In the genomic region with DNA sequence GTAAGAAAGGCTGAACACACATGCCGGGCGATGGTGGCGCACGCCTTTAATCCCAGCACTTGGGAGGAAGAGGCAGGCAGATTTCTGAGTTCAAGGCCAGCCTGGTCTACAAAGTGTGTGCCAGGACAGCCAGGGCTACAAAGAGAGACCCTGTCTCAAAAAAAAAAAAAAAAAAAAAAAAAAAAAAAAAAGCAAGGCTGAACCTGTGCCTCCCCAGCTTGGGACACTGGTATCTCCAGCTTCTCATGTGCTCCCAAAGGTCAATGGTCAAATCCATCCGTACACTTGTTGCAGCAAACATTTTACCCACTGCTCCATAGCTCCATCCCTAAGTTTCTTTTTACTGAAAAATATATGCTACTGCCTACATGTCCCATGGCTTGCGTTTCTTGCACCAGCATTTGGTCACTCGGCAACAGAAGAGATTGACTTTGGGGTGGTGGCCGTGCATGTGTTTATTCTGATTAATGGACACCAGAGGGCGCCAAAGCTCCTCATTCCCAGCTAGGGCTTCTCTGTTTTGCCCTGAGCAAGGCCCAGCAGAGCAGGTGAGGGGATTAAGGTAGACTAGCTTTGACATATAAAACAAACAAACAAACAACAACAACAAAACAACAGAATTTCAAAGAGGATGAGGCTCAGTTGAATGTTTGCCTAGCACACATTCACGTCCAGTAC, we compare ENCODE assay signal across 9 mouse cellular contexts. TPM values are rescaled to one million over a fixed set of nuclear protein-coding genes. Genes with fewer than 3 reads are reported as not detected.
A peak's percentile ranks its signal among the peaks of the same experiment; 100 is the strongest.
DNase-seq lines count a peak whose midpoint lies in the region; ATAC-seq and TF ChIP-seq lines count a peak whose summit lies in the region.
"Had no signal": no experiment of that assay in that cellular context is flagged by ENCODE, and none has a peak within 500 bp of the region (broad histone marks: within the 10 kb centered on the region; RNA-seq: fewer than 3 reads in every experiment).

No protein-coding gene starts in this region.

- no peak overlapping the region for H3K9ac ChIP-seq in lung, embryonic 14.5 days
- H3K9ac ChIP-seq: heart, embryonic 15.5 days had no signal

- no peaks in the 10 kb centered on the region for H3K36me3 ChIP-seq in lung, embryonic 14.5 days (ENCODE audit: insufficient read depth)

- H3K27me3 ChIP-seq in lung, embryonic 14.5 days (ENCODE audit: insufficient read depth, low read length), result no peaks in the 10 kb centered on the region
- H3K27me3 ChIP-seq: heart, embryonic 15.5 days had no signal

- WGBS in lung, embryonic 14.5 days, result 46% methylated on average over 10 of the region's 10 CpGs
- 50% methylated on average over 10 of the region's 10 CpGs for WGBS in olfactory bulb, adult 2 months

- H3K4me1 ChIP-seq in embryonic fibroblast, embryonic 13.5 days (ENCODE audit: control insufficient read depth, insufficient read depth, low read length), result no peaks in the 10 kb centered on the region
- no peaks in the 10 kb centered on the region for H3K4me1 ChIP-seq in lung, embryonic 14.5 days (ENCODE audit: insufficient read depth)
- no peaks in the 10 kb centered on the region for H3K4me1 ChIP-seq in olfactory bulb, adult 2 months (ENCODE audit: control insufficient read depth, insufficient read depth, low read length)
- H3K4me1 ChIP-seq: heart, embryonic 15.5 days had no signal

- no peak for TF ChIP-seq POLR2A in embryonic fibroblast, embryonic 13.5 days (IDR thresholded peaks at IDR 0.05; ENCODE audit: low read depth, low read length)
- no peak for TF ChIP-seq POLR2A in olfactory bulb, adult 2 months (IDR thresholded peaks at IDR 0.05; ENCODE audit: insufficient read depth, low read depth, low read length)

- H3K27ac ChIP-seq in embryonic fibroblast, embryonic 13.5 days (ENCODE audit: insufficient read depth, low read length), result no peak overlapping the region
- no peak overlapping the region for H3K27ac ChIP-seq in lung, embryonic 14.5 days (ENCODE audit: low read depth)
- H3K27ac ChIP-seq in olfactory bulb, adult 2 months (ENCODE audit: insufficient read depth, low read depth, low read length), result no peak overlapping the region
- H3K27ac ChIP-seq: heart, embryonic 15.5 days had no signal

- peak; percentile 86 for DNase-seq in ES-CJ7 (ENCODE audit: low read depth, low spot score)
- DNase-seq in adrenal gland, postnatal 36 days, result peak; percentile 63 to 78
- DNase-seq in heart, postnatal 36 days, result peak; percentile 65 to 72
- DNase-seq in kidney, postnatal 4 days, result peak; percentile 72 to 79
- peak; percentile 90 for DNase-seq in lung, embryonic 14.5 days
- DNase-seq in thymus, postnatal 14 days, result peak; percentile 75

- no peak overlapping the region for H3K4me2 ChIP-seq in lung, embryonic 14.5 days
- H3K4me2 ChIP-seq: heart, embryonic 15.5 days had no signal

- ATAC-seq in lung, embryonic 14.5 days (ENCODE audit: insufficient read depth), result peak; percentile 66

- TF ChIP-seq CTCF in embryonic fibroblast, embryonic 13.5 days (IDR thresholded peaks at IDR 0.05; ENCODE audit: borderline replicate concordance, insufficient read depth, low read length), result peak; percentile 51; the same call in 1 of the 2 replicates
- peak; percentile 88 for TF ChIP-seq CTCF in lung, embryonic 14.5 days (IDR thresholded peaks at IDR 0.05; ENCODE audit: low read depth)
- TF ChIP-seq CTCF in olfactory bulb, adult 2 months (IDR thresholded peaks at IDR 0.05; ENCODE audit: insufficient read depth, low read depth, low read length), result peak; percentile 57

- no peaks in the 10 kb centered on the region for H3K9me3 ChIP-seq in lung, embryonic 14.5 days (ENCODE audit: low read depth, low read length)
- H3K9me3 ChIP-seq: heart, embryonic 15.5 days had no signal

- no peak overlapping the region for H3K4me3 ChIP-seq in embryonic fibroblast, embryonic 13.5 days (ENCODE audit: insufficient read depth, low read length)
- H3K4me3 ChIP-seq in lung, embryonic 14.5 days (ENCODE audit: low read depth, low read length), result no peak overlapping the region
- H3K4me3 ChIP-seq in olfactory bulb, adult 2 months (ENCODE audit: insufficient read depth, low read depth, low read length), result no peak overlapping the region
- H3K4me3 ChIP-seq: heart, embryonic 15.5 days had no signal

- intact Hi-C loops in heart, postnatal 36 days (cut with DNase I), result loop anchor here (2.0 to 10.0 kb wide), 5 partner anchors 25 to 543 kb away; no protein-coding TSS in a partner anchor

RNA-seq across cellular contexts. Expression of gene Yipf2, which starts 9.2 kb away (rescaled TPM):
- total RNA-seq in adrenal gland, postnatal 36 days (2021), result 10 to 100 TPM; 23.3 to 39.1 TPM
- polyA plus RNA-seq in embryonic fibroblast, embryonic 13.5 days (2011; ENCODE audit: insufficient read length, low read depth, missing spikeins), result 7.2 and 7.4 TPM in 2 replicates
- total RNA-seq in heart, postnatal 36 days (2021), result 1 to 10 TPM; 7.3 to 8.0 TPM
- 17.0 and 17.9 TPM in 2 replicates for polyA plus RNA-seq in lung, embryonic 14.5 days (2014; fragmentation: Nextera tagmentation; extraction: Ambion mirVana)
- polyA plus RNA-seq in olfactory bulb, adult 2 months (2012; ENCODE audit: insufficient read depth, insufficient read length, low replicate concordance, missing spikeins), result not detected in 2 replicates

RNA-seq across cellular contexts. Expression of gene Timm29, which starts 9.3 kb away (rescaled TPM):
- 10 to 100 TPM; 57.4 to 68.8 TPM for total RNA-seq in adrenal gland, postnatal 36 days (2021)
- polyA plus RNA-seq in embryonic fibroblast, embryonic 13.5 days (2011; ENCODE audit: insufficient read length, low read depth, missing spikeins), result 29.1 and 31.6 TPM in 2 replicates
- 10 to 100 TPM; 59.8 TPM for total RNA-seq in heart, postnatal 36 days (2021)
- polyA plus RNA-seq in lung, embryonic 14.5 days (2014; fragmentation: Nextera tagmentation; extraction: Ambion mirVana), result 35.6 and 36.3 TPM in 2 replicates
- not detected in 2 replicates for polyA plus RNA-seq in olfactory bulb, adult 2 months (2012; ENCODE audit: insufficient read depth, insufficient read length, low replicate concordance, missing spikeins)

RNA-seq across cellular contexts. Expression of gene Smarca4, which starts 14.1 kb away (rescaled TPM):
- 10 to 100 TPM; 74.6 to 80.8 TPM for total RNA-seq in adrenal gland, postnatal 36 days (2021)
- polyA plus RNA-seq in embryonic fibroblast, embryonic 13.5 days (2011; ENCODE audit: insufficient read length, low read depth, missing spikeins), result 73.5 and 81.7 TPM in 2 replicates
- 10 to 100 TPM; 48.6 to 51.4 TPM for total RNA-seq in heart, postnatal 36 days (2021)
- 106 and 114 TPM in 2 replicates for polyA plus RNA-seq in lung, embryonic 14.5 days (2014; fragmentation: Nextera tagmentation; extraction: Ambion mirVana)
- 109 and 120 TPM in 2 replicates for polyA plus RNA-seq in olfactory bulb, adult 2 months (2012; ENCODE audit: insufficient read depth, insufficient read length, low replicate concordance, missing spikeins)

RNA-seq across cellular contexts. Expression of gene Carm1, which starts 55.2 kb away (rescaled TPM):
- 10 to 100 TPM; 42.2 to 45.0 TPM for total RNA-seq in adrenal gland, postnatal 36 days (2021)
- polyA plus RNA-seq in embryonic fibroblast, embryonic 13.5 days (2011; ENCODE audit: insufficient read length, low read depth, missing spikeins), result 96.3 and 105 TPM in 2 replicates
- 10 to 100 TPM; 56.9 to 65.4 TPM for total RNA-seq in heart, postnatal 36 days (2021)
- polyA plus RNA-seq in lung, embryonic 14.5 days (2014; fragmentation: Nextera tagmentation; extraction: Ambion mirVana), result 69.4 and 76.5 TPM in 2 replicates
- not detected in 2 replicates for polyA plus RNA-seq in olfactory bulb, adult 2 months (2012; ENCODE audit: insufficient read depth, insufficient read length, low replicate concordance, missing spikeins)

Comparison
In these comparisons a context has a peak if more than half of its experiments do, and no peak if none do; other contexts are left out.
1. RNA of gene Timm29, which starts 9.3 kb away (polyA plus RNA-seq): 35.6 to 36.3 TPM in lung, embryonic 14.5 days and 29.1 to 31.6 TPM in embryonic fibroblast, embryonic 13.5 days; not detected in olfactory bulb, adult 2 months; every median in the first group is over 10 times any median in the second.
2. Peak in every context shown above with its lines, with median percentiles within 50 percentile points of each other: DNase-seq and CTCF ChIP-seq.